Mouse (Mus musculus) E14TG2a.4 (cell line): ENCODE results near the gene Ptprm.

Experiments used
- H3K27me3 ChIP-seq: 2 replicates; pipeline ENCODE4 v1.6.1; 2014; ENCODE audit warnings: low read length, control low read depth; ENCODE audit not compliant: insufficient read depth
- H3K36me3 ChIP-seq: 2 replicates; pipeline ENCODE4 v1.6.1; 2014; ENCODE audit warnings: low read length, control low read depth; ENCODE audit not compliant: insufficient read depth
- H3K4me1 ChIP-seq: replicated peaks from 2 replicates; pipeline ENCODE4 v1.6.1; 2014; ENCODE audit warnings: low read depth, low read length, control low read depth
- H3K4me3 ChIP-seq: replicated peaks from 2 replicates; pipeline ENCODE4 v1.5.1; 2014; ENCODE audit warnings: mild to moderate bottlenecking, low read length
- H3K9me3 ChIP-seq: 2 replicates; pipeline ENCODE4 v1.6.1; 2014; ENCODE audit warnings: low read length, control low read depth
- CTCF ChIP-seq: conservative IDR thresholded peaks from 2 replicates; pipeline ENCODE4 v1.5.1; 2014; ENCODE audit warnings: low read length
- NANOG ChIP-seq: IDR thresholded peaks from 2 replicates; pipeline ENCODE4 v1.6.1; 2014; ENCODE audit warnings: borderline replicate concordance, low read length, mixed read lengths
- POU5F1 ChIP-seq: IDR thresholded peaks from 2 replicates; pipeline ENCODE4 v1.6.1; 2014; ENCODE audit warnings: low read length, borderline replicate concordance

Gene Ptprm

DNA sequence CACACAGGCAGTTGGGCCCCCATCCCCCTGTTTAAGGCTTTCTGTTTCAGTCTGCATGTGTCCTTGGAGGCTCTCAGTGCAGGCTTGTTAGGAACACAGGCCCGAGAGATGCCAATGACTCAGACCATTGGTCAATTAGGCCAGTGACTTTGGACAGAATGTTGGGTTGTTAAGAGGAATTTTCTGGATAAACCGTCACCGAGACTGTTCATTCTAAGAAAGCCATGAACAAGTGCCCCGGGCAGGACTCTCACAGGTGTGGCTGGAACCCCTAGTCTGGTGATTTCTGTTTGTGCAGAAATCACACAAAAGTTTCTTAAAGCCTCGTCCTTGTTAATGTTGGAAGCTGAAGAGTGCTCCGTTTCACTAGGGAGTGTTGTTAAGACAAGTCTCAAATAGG is 615.9 kb downstream of the Ptprm start:
- TF ChIP-seq NANOG (no peak), CTCF (no peak)
- no peak overlapping the region for H3K4me3 ChIP-seq

DNA sequence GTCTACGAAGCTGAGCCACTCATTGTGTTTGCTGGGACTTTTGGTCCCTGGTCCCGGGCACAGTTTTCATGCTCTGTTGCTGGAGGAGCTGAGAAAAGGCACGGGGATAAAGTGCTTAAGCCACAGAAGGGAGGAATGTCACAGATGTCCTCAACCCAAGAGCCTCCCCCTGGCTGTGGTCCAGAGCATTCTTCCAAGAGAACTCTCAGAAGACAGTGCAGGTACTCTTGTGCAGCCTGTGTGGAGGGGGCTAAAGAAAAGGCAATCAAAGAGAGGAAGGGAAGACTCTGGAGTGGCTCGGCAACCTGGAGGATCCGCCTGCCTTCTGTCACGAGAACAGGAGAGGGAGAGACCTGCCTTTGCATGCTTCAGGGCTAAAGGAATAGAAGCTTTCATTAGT is 617.8 kb downstream of the Ptprm start:
- no peak for TF ChIP-seq POU5F1
- no peak for TF ChIP-seq NANOG
- TF ChIP-seq CTCF: no peak
- H3K36me3 ChIP-seq: no peaks in the 10 kb centered on the region
- H3K27me3 ChIP-seq: no peaks in the 10 kb centered on the region
- no peaks in the 10 kb centered on the region for H3K4me1 ChIP-seq
- no peak overlapping the region for H3K4me3 ChIP-seq
- H3K9me3 ChIP-seq: no peaks in the 10 kb centered on the region

More for the DNA sequence above, 615.9 kb downstream of the Ptprm start:
- no peaks in the 10 kb centered on the region for H3K36me3 ChIP-seq
- H3K27me3 ChIP-seq: no peaks in the 10 kb centered on the region
- H3K4me1 ChIP-seq: no peaks in the 10 kb centered on the region
- no peaks in the 10 kb centered on the region for H3K9me3 ChIP-seq

DNA sequence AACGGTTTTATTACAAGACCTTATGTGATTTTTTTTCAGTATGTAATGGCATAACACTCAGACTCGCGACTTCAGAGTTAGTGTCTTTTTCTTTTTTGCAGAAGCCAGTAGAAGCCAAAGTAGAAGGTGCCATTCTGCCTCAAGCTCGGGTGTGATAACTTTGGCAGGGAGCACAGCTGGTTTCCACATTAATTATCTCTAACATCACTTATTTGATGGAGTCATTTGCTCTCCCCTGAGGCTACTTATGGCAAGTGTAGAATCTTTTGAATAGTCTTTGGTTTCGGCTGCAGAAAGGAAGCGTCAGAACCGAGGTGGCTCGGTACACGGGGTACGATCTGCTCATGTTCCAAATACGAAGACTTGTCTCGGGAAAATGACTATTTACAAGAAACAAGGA is 620.7 kb downstream of the Ptprm start:
- Histone ChIP-seq H3K9me3 (no peaks in the 10 kb centered on the region), H3K27me3 (peaks cover 5% of the 10 kb centered on the region; the same call in 1 of the 2 replicates), H3K36me3 (no peaks in the 10 kb centered on the region), H3K4me1 (no peaks in the 10 kb centered on the region), H3K4me3 (no peak overlapping the region)
- TF ChIP-seq POU5F1 (no peak), CTCF (no peak), NANOG (no peak)

DNA sequence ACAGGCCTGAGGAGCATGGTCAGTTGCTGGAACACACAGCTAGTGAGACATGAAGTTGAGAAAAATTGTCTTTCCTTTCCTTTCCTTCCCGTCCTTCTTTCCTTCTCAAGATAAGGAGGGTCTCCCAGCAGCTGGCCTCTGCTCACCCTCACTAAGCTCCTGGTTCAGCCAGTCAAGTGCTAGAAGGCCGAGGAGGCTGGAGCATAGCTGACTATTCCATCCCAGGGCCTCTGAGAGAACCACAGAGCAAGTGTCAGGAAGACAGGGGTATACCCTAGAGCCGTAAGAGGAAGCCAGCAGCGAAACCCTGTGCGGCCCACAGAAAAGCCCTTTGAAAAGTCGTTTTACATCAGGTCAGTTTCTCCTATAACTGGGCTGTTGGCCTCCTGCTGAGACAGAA is 624.3 kb downstream of the Ptprm start:
- H3K4me1 ChIP-seq: no peaks in the 10 kb centered on the region
- no peaks in the 10 kb centered on the region for H3K36me3 ChIP-seq
- no peak for TF ChIP-seq POU5F1
- no peak for TF ChIP-seq CTCF
- no peak for TF ChIP-seq NANOG
- H3K4me3 ChIP-seq: no peak overlapping the region
- no peaks in the 10 kb centered on the region; the same call in 1 of the 2 replicates for H3K9me3 ChIP-seq
- peaks cover 5% of the 10 kb centered on the region; the same call in 1 of the 2 replicates for H3K27me3 ChIP-seq

GRCm38 (mm10) chr17:66720992-66721351 is 633.3 kb downstream of the Ptprm start:
- H3K4me1 ChIP-seq: peaks cover 6% of the 10 kb centered on the region
- H3K27me3 ChIP-seq: no peaks in the 10 kb centered on the region
- TF ChIP-seq NANOG: no peak
- TF ChIP-seq CTCF: no peak
- no peak for TF ChIP-seq POU5F1
- H3K4me3 ChIP-seq: peak overlapping the region; percentile 50
- no peaks in the 10 kb centered on the region for H3K36me3 ChIP-seq
- no peaks in the 10 kb centered on the region for H3K9me3 ChIP-seq

- TF ChIP-seq NANOG: no peak
- no peak for TF ChIP-seq POU5F1
- TF ChIP-seq CTCF: no peak
Measured at GRCm38 (mm10) chr17:66720200-66720991, 633.9 kb downstream of the Ptprm start.

GRCm38 (mm10) chr17:66712456-66713205 is 641.6 kb downstream of the Ptprm start:
- no peak overlapping the region for H3K4me3 ChIP-seq
- no peaks in the 10 kb centered on the region for H3K27me3 ChIP-seq
- H3K9me3 ChIP-seq: no peaks in the 10 kb centered on the region
- TF ChIP-seq POU5F1 (no peak), CTCF (no peak), NANOG (no peak)
- no peaks in the 10 kb centered on the region for H3K4me1 ChIP-seq
- no peaks in the 10 kb centered on the region for H3K36me3 ChIP-seq

More at GRCm38 (mm10) chr17:66720200-66720991, 633.9 kb downstream of the Ptprm start:
- Histone ChIP-seq H3K4me1 (peaks cover 6% of the 10 kb centered on the region), H3K36me3 (no peaks in the 10 kb centered on the region), H3K9me3 (no peaks in the 10 kb centered on the region), H3K27me3 (no peaks in the 10 kb centered on the region), H3K4me3 (peak overlapping the region; percentile 50)

- TF ChIP-seq CTCF (no peak), POU5F1 (no peak), NANOG (no peak)
- Histone ChIP-seq H3K36me3 (no peaks in the 10 kb centered on the region), H3K9me3 (no peaks in the 10 kb centered on the region), H3K4me3 (no peak overlapping the region), H3K4me1 (no peaks in the 10 kb centered on the region), H3K27me3 (no peaks in the 10 kb centered on the region)
Measured at GRCm38 (mm10) chr17:66711221-66712016, 642.8 kb downstream of the Ptprm start.

DNA sequence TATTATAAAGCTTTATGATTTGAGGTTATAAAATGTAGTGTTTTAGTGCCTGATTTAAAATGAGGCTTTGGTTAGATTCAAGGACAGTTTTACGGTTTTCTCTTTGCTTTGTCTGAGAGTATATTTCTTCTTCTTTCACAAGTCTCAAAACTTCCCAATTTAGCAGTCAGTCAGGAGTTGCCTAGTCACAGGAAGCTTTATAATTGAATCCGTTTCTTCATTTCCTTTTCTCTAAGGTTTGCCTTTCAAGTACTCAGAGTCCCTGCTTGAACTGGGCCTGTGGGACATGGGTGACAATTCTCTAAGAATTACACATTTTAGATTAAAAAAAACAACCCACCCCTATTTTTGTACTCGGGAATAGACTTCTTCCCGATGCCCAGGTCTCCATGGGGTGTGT is 643.7 kb downstream of the Ptprm start:
- no peaks in the 10 kb centered on the region for H3K27me3 ChIP-seq
- TF ChIP-seq NANOG (no peak), CTCF (no peak), POU5F1 (no peak)
- H3K4me1 ChIP-seq: no peaks in the 10 kb centered on the region
- H3K4me3 ChIP-seq: no peak overlapping the region
- H3K36me3 ChIP-seq: no peaks in the 10 kb centered on the region
- no peaks in the 10 kb centered on the region for H3K9me3 ChIP-seq
